8 mouse cellular contexts compared by ENCODE assay signal in the genomic region with DNA sequence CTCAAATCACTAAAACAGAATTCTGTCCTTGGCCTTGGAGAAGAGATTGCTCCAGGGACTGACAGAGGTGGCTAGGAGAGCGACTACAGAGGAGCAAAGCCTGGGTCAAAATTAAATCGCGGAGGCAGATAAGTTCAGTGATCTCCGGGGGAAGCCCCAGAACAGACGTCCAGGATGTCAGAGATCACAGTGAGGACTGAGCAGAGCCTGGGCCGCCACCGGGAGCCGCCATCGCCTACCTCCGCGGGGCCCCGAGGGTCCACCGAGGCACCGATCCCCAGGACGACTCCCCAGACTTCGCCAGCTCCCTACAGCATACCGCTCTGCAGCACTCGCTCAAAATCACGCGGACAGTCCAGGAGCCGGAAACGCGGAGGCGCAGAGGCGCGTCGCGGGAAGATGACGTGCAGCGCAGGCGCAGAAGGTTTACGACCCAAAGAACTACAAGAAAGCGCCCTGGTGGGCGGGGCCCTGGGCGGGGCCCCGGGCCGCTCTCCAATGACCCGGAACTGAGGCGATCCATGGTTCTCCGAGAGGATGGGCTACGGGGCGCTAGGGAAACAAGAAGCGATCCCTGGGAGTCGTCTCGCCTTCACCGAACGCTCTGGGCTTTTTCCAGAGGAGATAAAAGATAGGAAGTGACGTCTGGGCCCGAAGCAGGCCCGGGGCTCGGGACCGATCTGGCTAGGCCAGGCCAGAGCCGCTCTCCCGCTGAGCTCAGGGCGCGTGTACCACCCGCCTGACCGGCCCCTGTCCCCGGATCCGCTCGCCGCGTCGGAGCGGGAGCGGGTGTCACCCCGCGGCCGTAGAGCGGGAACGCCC. TPM values are rescaled to one million over a fixed set of nuclear protein-coding genes. Genes with fewer than 3 reads are reported as not detected.
A peak's percentile ranks its signal among the peaks of the same experiment; 100 is the strongest.
DNase-seq lines count a peak whose midpoint lies in the region; ATAC-seq lines count a peak whose summit lies in the region.

Utp15 (minus strand) TSS at position 406 of the 822 bp plus-strand sequence.
Ankra2 (plus strand) TSS at position 439 of the 822 bp plus-strand sequence.

- DNase-seq in adipocyte (ENCODE audit: low spot score): peak; percentile 97
- DNase-seq in embryo, embryonic 10 days (ENCODE audit: low spot score): peak; percentile 100
- peak; percentile 99 for DNase-seq in gastrocnemius, postnatal 10 days
- peak; percentile 99 for DNase-seq in induced T-regulatory cell, adult 2 months (ENCODE audit: low read depth)
- DNase-seq in left cerebral cortex, adult 9 months (ENCODE audit: low spot score in 2 of 2): peak; percentile 95 to 99
- peak; percentile 99 for DNase-seq in right cerebral cortex, postnatal 14 days
- peak; percentile 97 to 98 for DNase-seq in urinary bladder, postnatal 36 days (ENCODE audit: low spot score in 2 of 2)

- peak; percentile 89 for ATAC-seq in megakaryocyte progenitor cell, adult 5-6 weeks (replicated peaks; ENCODE audit: poor library complexity)

RNA-seq across cellular contexts. Expression of gene Utp15, which starts in this region (rescaled TPM):
- 1 to 10 TPM; 5.2 to 6.4 TPM for total RNA-seq in gastrocnemius, postnatal 10 days (2021)
- total RNA-seq in megakaryocyte progenitor cell, adult 5-6 weeks (2015): 27.2 and 33.8 TPM in 2 replicates
- total RNA-seq in megakaryocyte progenitor cell, adult 5-6 weeks (2017): 39.9 and 48.0 TPM in 2 replicates

RNA-seq across cellular contexts. Expression of gene Ankra2, which starts in this region (rescaled TPM):
- total RNA-seq in gastrocnemius, postnatal 10 days (2021): 10 to 100 TPM; 16.0 to 17.3 TPM
- 14.8 and 19.9 TPM in 2 replicates for total RNA-seq in megakaryocyte progenitor cell, adult 5-6 weeks (2015)
- 14.2 and 20.9 TPM in 2 replicates for total RNA-seq in megakaryocyte progenitor cell, adult 5-6 weeks (2017)

Comparison
In these comparisons a context has a peak if more than half of its experiments do, and no peak if none do; other contexts are left out.
1. Peak in every context shown above with its lines: DNase-seq and ATAC-seq.